Mouse (Mus musculus) heart, embryonic 10.5 days (tissue): Measurements from ENCODE around the gene Hist2h3b. TPM values are rescaled to one million over a fixed set of nuclear protein-coding genes. Genes with fewer than 3 reads are reported as not detected.
"Not testable (repeated sequence)": the region's sequence is repeated elsewhere in the genome, so short reads cannot be mapped to it uniquely, and the experiment has no call there.

ENCODE experiments used
- DNase-seq: peaks from one replicate; pipeline ENCODE4 v3.0.0-alpha.2; 2017; ENCODE audit warnings: low spot score
- H3K27ac ChIP-seq: fragments of 300-500 bp; sonication (generic); 2 replicates; pipeline ENCODE4 v1.5.1; 2016; ENCODE audit warnings: mild to moderate bottlenecking
- H3K27me3 ChIP-seq: fragments of 300-500 bp; sonication (generic); 2 replicates; pipeline ENCODE4 v1.6.1; 2016; ENCODE audit warnings: mild to moderate bottlenecking; ENCODE audit not compliant: poor library complexity, insufficient read depth, severe bottlenecking
- H3K36me3 ChIP-seq: fragments of 300-500 bp; sonication (generic); 2 replicates; pipeline ENCODE4 v1.6.1; 2016; ENCODE audit warnings: mild to moderate bottlenecking, moderate library complexity
- H3K4me1 ChIP-seq: fragments of 300-500 bp; sonication (generic); 2 replicates; pipeline ENCODE4 v1.6.1; 2016; ENCODE audit warnings: mild to moderate bottlenecking
- H3K4me3 ChIP-seq: fragments of 300-500 bp; sonication (generic); 2 replicates; pipeline ENCODE4 v1.5.1; 2016; ENCODE audit warnings: mild to moderate bottlenecking, moderate library complexity
- H3K9me3 ChIP-seq: fragments of 300-500 bp; sonication (generic); 2 replicates; pipeline ENCODE4 v1.6.1; 2016; ENCODE audit warnings: mild to moderate bottlenecking, moderate library complexity
- WGBS: fragments of 180-500 bp; shearing (Covaris S2); methylation state at CpG from one replicate; pipeline ENCODE4 v1.1.7; 2016; 5-methylcytosine and 5-hydroxymethylcytosine counted together
- polyA plus RNA-seq: library from polyadenylated mRNA; unstranded; fragments of >200 nt; fragmentation: Nextera tagmentation; extraction: Ambion mirVana; gene quantifications from 2 replicates; pipeline ENCODE4 v1.2.1, GENCODE M21; 2016

Gene Hist2h3b
- polyA plus RNA-seq, 1 experiment from 2014 or later = 25.8 TPM

- H3K27ac ChIP-seq = no peak overlapping the region
- no peaks in the 10 kb centered on the region for H3K9me3 ChIP-seq
- 64% methylated on average over 4 of the region's 4 CpGs for WGBS
- H3K4me1 ChIP-seq = peaks cover 17% of the 10 kb centered on the region
- H3K27me3 ChIP-seq = no peaks in the 10 kb centered on the region
- H3K4me3 ChIP-seq = no peak overlapping the region
- no peak for DNase-seq
- H3K36me3 ChIP-seq = no peaks in the 10 kb centered on the region
These were observed 37.3 kb upstream of the Hist2h3b start for GRCm38 (mm10) chr3:96230910-96231757.

- Histone ChIP-seq H3K4me3 (no peak overlapping the region), H3K9me3 (no peaks in the 10 kb centered on the region), H3K36me3 (no peaks in the 10 kb centered on the region), H3K27ac (no peak overlapping the region), H3K4me1 (peaks cover 12% of the 10 kb centered on the region), H3K27me3 (no peaks in the 10 kb centered on the region)
- 49% methylated on average over 2 of the region's 2 CpGs for WGBS
- DNase-seq = no peak
These were observed 36.7 kb upstream of the Hist2h3b start for GRCm38 (mm10) chr3:96231758-96232120.

GRCm38 (mm10) chr3:96234914-96235313 lies 33.5 kb upstream of the Hist2h3b start:
- Histone ChIP-seq H3K4me1 (peaks cover 14% of the 10 kb centered on the region; the same call in 1 of the 2 replicates), H3K27ac (no peak overlapping the region), H3K36me3 (no peaks in the 10 kb centered on the region), H3K27me3 (no peaks in the 10 kb centered on the region), H3K4me3 (no peak overlapping the region), H3K9me3 (no peaks in the 10 kb centered on the region)
- WGBS = 74% methylated on average over 2 of the region's 2 CpGs
- DNase-seq = no peak

- H3K4me3 ChIP-seq = no peak overlapping the region
- no peak overlapping the region for H3K27ac ChIP-seq
- DNase-seq = no peak
- no peaks in the 10 kb centered on the region for H3K27me3 ChIP-seq
- peaks cover 17% of the 10 kb centered on the region; the same call in 1 of the 2 replicates for H3K4me1 ChIP-seq
- H3K36me3 ChIP-seq = no peaks in the 10 kb centered on the region
- 47% methylated on average over 3 of the region's 3 CpGs for WGBS
- no peaks in the 10 kb centered on the region for H3K9me3 ChIP-seq
These were observed 32.6 kb upstream of the Hist2h3b start for GRCm38 (mm10) chr3:96235836-96236235.

- WGBS = 77% methylated on average over 4 of the region's 4 CpGs
- Histone ChIP-seq H3K27me3 (no peaks in the 10 kb centered on the region), H3K9me3 (no peaks in the 10 kb centered on the region), H3K27ac (peak overlapping the region; percentile 84; the same call in 1 of the 2 replicates), H3K4me3 (peak overlapping the region; percentile 64), H3K36me3 (no peaks in the 10 kb centered on the region), H3K4me1 (peaks cover 15% of the 10 kb centered on the region; the same call in 1 of the 2 replicates)
- DNase-seq = peak; percentile 77
These were observed 31.6 kb upstream of the Hist2h3b start for GRCm38 (mm10) chr3:96236834-96237334.

- Histone ChIP-seq H3K27ac (peak overlapping the region; percentile 84), H3K4me3 (peak overlapping the region; percentile 64), H3K9me3 (no peaks in the 10 kb centered on the region), H3K36me3 (no peaks in the 10 kb centered on the region), H3K27me3 (no peaks in the 10 kb centered on the region), H3K4me1 (peaks cover 15% of the 10 kb centered on the region; the same call in 1 of the 2 replicates)
- DNase-seq = no peak
- WGBS = 28% methylated on average over 7 of the region's 7 CpGs
These were observed 31.0 kb upstream of the Hist2h3b start for GRCm38 (mm10) chr3:96237335-96237903.

GRCm38 (mm10) chr3:96237904-96238511 lies 30.4 kb upstream of the Hist2h3b start:
- 2% methylated on average over 12 of the region's 12 CpGs for WGBS
- no peak for DNase-seq

GRCm38 (mm10) chr3:96238954-96239793 lies 29.3 kb upstream of the Hist2h3b start, which contains the start of gene Hist2h3c2:
Gene Hist2h3c2, minus strand, starts transcription at chr3:96239127.
- H3K4me3 ChIP-seq = peak within 1 kb of the TSS; percentile 64
- not testable (repeated sequence) for H3K9me3 ChIP-seq, H3K27me3 ChIP-seq, DNase-seq, H3K36me3 ChIP-seq
- H3K4me1 ChIP-seq = peaks cover 21% of the 10 kb centered on the region
- H3K27ac ChIP-seq = peak within 1 kb of the TSS; percentile 84
- under 1% methylated on average over 11 of the region's 68 CpGs for WGBS

More at GRCm38 (mm10) chr3:96237904-96238511, 30.4 kb upstream of the Hist2h3b start:
- Histone ChIP-seq H3K4me3 (peak overlapping the region; percentile 64), H3K36me3 (no peaks in the 10 kb centered on the region), H3K27ac (peak overlapping the region; percentile 84), H3K9me3 (no peaks in the 10 kb centered on the region), H3K4me1 (peaks cover 15% of the 10 kb centered on the region; the same call in 1 of the 2 replicates), H3K27me3 (no peaks in the 10 kb centered on the region)

- H3K4me1 ChIP-seq = peaks cover 27% of the 10 kb centered on the region
- H3K27ac ChIP-seq = peak within 1 kb of the TSS; percentile 82
- H3K4me3 ChIP-seq = peak within 1 kb of the TSS; percentile 41
- DNase-seq = peak; percentile 88
- not testable (repeated sequence) for H3K27me3 ChIP-seq, H3K9me3 ChIP-seq, H3K36me3 ChIP-seq
- WGBS = 4% methylated on average over 31 of the region's 85 CpGs
These were observed 28.3 kb upstream of the Hist2h3b start, which contains the start of gene Hist2h2aa2 for GRCm38 (mm10) chr3:96239949-96240798. Gene Hist2h2aa2, minus strand, starts transcription at chr3:96240276.

- Histone ChIP-seq H3K27ac (peak overlapping the region; percentile 82), H3K4me3 (peak overlapping the region; percentile 31), H3K27me3 (no peaks in the 10 kb centered on the region), H3K36me3 (no peaks in the 10 kb centered on the region), H3K4me1 (peaks cover 27% of the 10 kb centered on the region), H3K9me3 (no peaks in the 10 kb centered on the region)
- no peak for DNase-seq
- 83% methylated on average over 9 of the region's 9 CpGs for WGBS
These were observed 27.7 kb upstream of the Hist2h3b start for GRCm38 (mm10) chr3:96240799-96241197.

GRCm38 (mm10) chr3:96243921-96244572 lies 24.4 kb upstream of the Hist2h3b start:
- no peak for DNase-seq
- Histone ChIP-seq H3K9me3 (no peaks in the 10 kb centered on the region), H3K27me3 (no peaks in the 10 kb centered on the region), H3K4me3 (peak overlapping the region; percentile 59), H3K4me1 (peaks cover 35% of the 10 kb centered on the region), H3K36me3 (no peaks in the 10 kb centered on the region), H3K27ac (peak overlapping the region; percentile 95)
- 73% methylated on average over 7 of the region's 7 CpGs for WGBS
